Comparison of ENCODE assay signal across 22 mouse cellular contexts in genomic region chr4:132741491-132741890, GRCm38 (mm10). TPM values are rescaled to one million over a fixed set of nuclear protein-coding genes. Genes with fewer than 3 reads are reported as not detected.
"Had no signal": no experiment of that assay in that cellular context is flagged by ENCODE, and none has a peak within 500 bp of the region (broad histone marks: within the 10 kb centered on the region; RNA-seq: fewer than 3 reads in every experiment).

No protein-coding gene starts in this region.

- H3K9me3 ChIP-seq: liver, embryonic 13.5 days; liver, embryonic 15.5 days; lung, embryonic 15.5 days; midbrain, embryonic 10.5 days; midbrain, embryonic 12.5 days; neural tube, embryonic 13.5 days; neural tube, embryonic 15.5 days had no signal

- H3K9ac ChIP-seq: liver, embryonic 13.5 days; liver, embryonic 15.5 days; liver, postnatal 0 days; lung, embryonic 15.5 days; midbrain, embryonic 12.5 days; neural tube, embryonic 13.5 days; neural tube, embryonic 15.5 days had no signal

- H3K27me3 ChIP-seq: liver, embryonic 13.5 days; lung, embryonic 15.5 days; midbrain, embryonic 12.5 days; neural tube, embryonic 13.5 days; neural tube, embryonic 15.5 days had no signal

- DNase-seq: liver, embryonic 13.5 days; liver, postnatal 0 days; lung, adult 2 months; lung, postnatal 14 days; lung, postnatal 36 days; midbrain, embryonic 14.5 days; retina, postnatal 1 day; right cerebral cortex, adult 18-20 months; right cerebral cortex, postnatal 25 days; right cerebral cortex, postnatal 4 days; spleen, adult 18-20 months; thymus, adult 18-20 months; thymus, postnatal 36 days had no signal

- H3K27ac ChIP-seq: liver, embryonic 13.5 days; liver, embryonic 15.5 days; lung, embryonic 15.5 days; macrophage; midbrain, embryonic 10.5 days; midbrain, embryonic 12.5 days; neural tube, embryonic 13.5 days; neural tube, embryonic 15.5 days had no signal

- H3K4me1 ChIP-seq: midbrain, embryonic 10.5 days; midbrain, embryonic 12.5 days; neural tube, embryonic 13.5 days had no signal

- H3K4me2 ChIP-seq: liver, embryonic 13.5 days; liver, embryonic 15.5 days; lung, embryonic 15.5 days; midbrain, embryonic 12.5 days; neural tube, embryonic 13.5 days; neural tube, embryonic 15.5 days had no signal

- ATAC-seq: liver, postnatal 0 days; lung, postnatal 0 days had no signal

- H3K4me3 ChIP-seq: liver, embryonic 13.5 days; liver, embryonic 15.5 days; lung, embryonic 15.5 days; midbrain, embryonic 10.5 days; midbrain, embryonic 12.5 days; neural tube, embryonic 13.5 days; neural tube, embryonic 15.5 days had no signal

- H3K36me3 ChIP-seq: liver, embryonic 13.5 days; liver, embryonic 15.5 days; lung, embryonic 15.5 days; midbrain, embryonic 10.5 days; midbrain, embryonic 12.5 days; neural tube, embryonic 13.5 days; neural tube, embryonic 15.5 days had no signal

RNA-seq across cellular contexts. Expression of gene Smpdl3b, which starts 15.6 kb away (rescaled TPM):
- total RNA-seq: megakaryocyte-erythroid progenitor cell, adult 5-6 weeks had no signal
